Mouse (Mus musculus) left cerebral cortex, postnatal 10 days (tissue): ENCODE data around the gene Pkd2l1. TPM values are rescaled to one million over a fixed set of nuclear protein-coding genes. Genes with fewer than 3 reads are reported as not detected.

Source experiments
- DNase-seq, 2 experiments: peaks; one replicate each; pipeline ENCODE4 v3.0.0; 2021 to 2022; ENCODE audit warnings: low spot score in 2 of 2, mixed read lengths in 1 of 2; ENCODE audit errors: extremely low spot score in 1 of 2
- intact Hi-C: fragments of 180-260 bp; cut with DNase I; formaldehyde crosslinking; loops from one replicate; pipeline ENCODE4 v1.15.1; 2025
- total RNA-seq, 2 experiments: library from RNA; stranded (reverse); gene quantifications; 2 replicates each; pipeline ENCODE4 v1.2.3; 2021

Gene Pkd2l1
- not detected for total RNA-seq

GRCm38 (mm10) chr19:44192342-44192741 lies at the start of gene Pkd2l1:
Pkd2l1 (minus strand) TSS chr19:44192442.
- intact Hi-C loops = loop anchor here (10.0 kb wide), 1 partner anchor 222 kb away; no protein-coding TSS in a partner anchor
- DNase-seq = no peak

DNA sequence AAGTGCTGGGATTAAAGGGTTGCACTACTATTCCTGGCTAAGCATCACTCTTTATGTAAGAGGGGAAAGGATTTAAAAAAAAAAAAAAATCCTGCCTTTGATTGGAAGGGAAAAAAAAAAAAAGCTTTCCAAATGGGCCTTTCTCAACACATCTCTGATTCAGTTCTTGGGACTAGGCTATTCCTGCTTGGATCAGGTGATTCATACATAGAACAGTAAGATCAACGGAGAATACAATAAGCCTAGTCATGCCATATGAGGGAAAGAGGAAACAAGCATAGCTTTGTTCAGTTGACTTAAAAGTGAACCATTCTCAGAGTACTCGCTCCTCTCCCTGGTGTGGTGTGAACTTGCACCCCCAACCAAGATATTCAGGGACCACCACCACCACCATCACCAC lies 46.7 kb upstream of the Pkd2l1 start:
- intact Hi-C loops = loop anchor here (5.0 kb wide), 1 partner anchor 178 kb away; no protein-coding TSS in a partner anchor

GRCm38 (mm10) chr19:44237471-44238006 lies 45.3 kb upstream of the Pkd2l1 start:
- DNase-seq = no peak
- intact Hi-C loops = loop anchor here (5.0 kb wide), 1 partner anchor 180 kb away; no protein-coding TSS in a partner anchor

More for the DNA sequence above, 46.7 kb upstream of the Pkd2l1 start:
- DNase-seq = no peak

DNA sequence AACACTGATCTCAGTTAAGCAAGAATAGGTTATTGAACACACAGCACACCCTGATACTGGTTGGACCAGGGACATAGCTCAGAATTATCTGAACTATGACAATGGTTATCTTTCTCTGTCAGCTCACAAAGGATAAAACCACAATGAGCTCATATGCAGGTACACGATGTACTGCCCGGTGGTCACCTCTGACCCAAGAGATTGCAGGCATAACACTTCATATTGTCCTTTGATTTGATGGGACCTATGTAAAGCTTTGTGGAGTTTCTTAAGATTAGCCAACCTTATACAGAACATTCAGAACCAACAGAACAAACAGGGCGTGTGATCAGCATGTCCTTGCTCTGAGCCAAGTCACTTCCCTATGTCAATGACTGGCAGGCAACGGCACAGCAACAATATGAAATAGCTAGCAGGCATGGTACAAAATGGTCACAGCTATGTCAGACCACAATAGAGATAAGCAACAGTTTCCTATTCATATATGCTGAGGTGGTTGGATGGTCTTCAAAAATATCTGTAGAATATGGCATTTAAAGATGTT lies 39.4 kb upstream of the Pkd2l1 start:
- no peak for DNase-seq

DNA sequence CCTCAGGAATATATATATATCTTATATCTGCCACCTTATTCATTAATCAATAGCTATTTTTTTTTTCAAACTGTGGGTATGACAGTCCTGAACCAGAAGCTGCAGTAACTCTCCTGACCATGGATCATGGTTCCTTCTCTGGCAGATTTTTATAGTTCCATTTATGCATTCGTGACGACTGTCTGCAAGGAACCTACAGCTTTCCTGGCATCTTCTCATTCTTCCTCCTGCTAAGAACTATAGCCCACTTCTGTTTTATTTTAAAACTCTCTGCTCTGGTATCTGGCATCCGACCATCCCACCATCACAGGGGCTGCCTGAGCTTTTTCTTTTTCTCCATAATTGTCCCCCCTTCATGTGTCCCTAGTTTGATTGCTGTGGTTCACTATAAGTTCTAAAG lies 38.0 kb upstream of the Pkd2l1 start:
- intact Hi-C loops = no loop called here
- no peak for DNase-seq

More for the DNA sequence above, 39.4 kb upstream of the Pkd2l1 start:
- intact Hi-C loops = no loop called here

DNA sequence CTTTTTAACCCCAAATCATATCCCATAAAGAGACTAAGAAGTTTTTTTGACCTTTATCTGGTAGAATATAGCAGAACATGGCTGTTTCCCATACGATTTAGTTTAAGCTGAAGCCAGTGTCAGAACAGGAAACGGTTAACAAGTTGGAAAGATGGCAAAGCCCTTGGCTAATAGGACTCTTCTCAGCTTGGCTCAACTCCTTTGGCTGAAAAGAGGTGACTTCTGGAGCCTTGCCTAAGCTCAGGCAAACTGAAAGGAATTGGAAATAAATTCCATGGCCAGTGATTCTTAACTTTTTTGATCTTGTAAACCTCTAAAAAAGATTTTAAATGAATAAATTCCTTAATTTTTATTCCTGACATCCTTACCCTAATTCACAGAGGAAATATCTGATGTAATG lies 37.5 kb upstream of the Pkd2l1 start:
- intact Hi-C loops = no loop called here
- DNase-seq = no peak

GRCm38 (mm10) chr19:44225728-44226127 lies 33.5 kb upstream of the Pkd2l1 start:
- intact Hi-C loops = no loop called here
- DNase-seq = no peak

DNA sequence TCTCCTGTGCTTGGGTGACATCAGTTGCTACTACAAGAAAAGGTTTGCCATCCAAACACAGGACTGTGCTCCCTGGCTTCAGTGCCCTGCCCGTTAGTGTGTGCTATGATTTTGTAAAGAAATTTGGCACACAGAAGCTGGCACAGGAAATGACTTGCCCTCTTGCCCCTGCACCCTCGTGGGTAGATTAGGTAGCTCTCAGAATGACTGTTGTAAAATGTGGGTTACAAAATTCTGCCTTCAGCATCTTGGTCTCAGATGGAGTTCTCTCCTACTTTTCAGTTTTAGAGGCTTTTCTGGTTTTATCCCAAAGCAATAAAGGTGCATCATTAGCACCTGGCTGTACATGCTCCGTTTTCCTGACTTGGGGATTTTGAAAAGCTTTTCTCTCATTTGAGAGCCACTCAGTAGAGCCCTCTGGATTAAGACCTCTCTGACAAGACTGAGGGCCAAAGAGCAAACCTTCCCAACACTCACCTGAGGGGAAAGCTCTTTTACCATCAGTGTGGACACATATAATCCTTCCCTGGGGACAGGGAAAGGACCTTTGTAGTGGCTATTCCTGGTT lies 25.8 kb upstream of the Pkd2l1 start:
- intact Hi-C loops = no loop called here
- no peak for DNase-seq

DNA sequence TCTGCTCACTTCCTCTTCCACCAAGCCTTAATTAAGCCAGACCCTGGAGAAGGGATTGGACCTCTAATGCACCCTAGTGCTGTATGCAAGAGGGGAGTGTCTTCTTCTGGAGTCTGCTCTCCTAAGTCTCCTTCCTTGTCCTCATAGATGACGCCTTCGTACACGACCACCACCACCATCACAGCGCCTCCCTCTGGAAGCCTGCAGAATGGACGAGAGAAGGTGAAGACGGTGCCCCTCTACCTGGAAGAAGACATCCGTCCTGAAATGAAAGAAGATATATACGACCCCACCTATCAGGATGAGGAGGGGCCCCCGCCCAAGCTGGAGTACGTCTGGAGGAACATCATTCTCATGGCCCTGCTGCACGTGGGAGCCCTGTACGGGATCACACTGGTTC lies 23.0 kb upstream of the Pkd2l1 start:
- no peak for DNase-seq
- intact Hi-C loops = no loop called here

DNA sequence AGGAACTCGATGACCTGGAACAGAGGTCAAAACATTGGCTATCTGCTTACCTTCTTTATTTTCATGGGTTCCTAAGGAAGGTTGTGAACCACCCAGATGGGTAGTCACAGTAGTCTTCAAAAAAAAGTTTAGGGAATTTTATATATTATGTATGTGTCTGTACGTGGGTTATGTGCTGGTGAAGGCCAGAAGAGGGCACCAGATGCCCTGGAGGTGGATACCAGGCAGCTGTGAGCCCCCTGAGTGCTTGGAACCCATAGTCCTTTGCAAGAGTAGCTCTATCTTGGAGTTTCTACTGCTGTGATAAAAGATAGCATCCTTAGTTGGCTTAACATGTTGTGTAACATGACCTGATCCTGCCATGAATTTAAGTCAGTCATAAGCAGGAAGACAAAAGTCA lies 14.8 kb upstream of the Pkd2l1 start:
- no peak for DNase-seq
- intact Hi-C loops = no loop called here

DNA sequence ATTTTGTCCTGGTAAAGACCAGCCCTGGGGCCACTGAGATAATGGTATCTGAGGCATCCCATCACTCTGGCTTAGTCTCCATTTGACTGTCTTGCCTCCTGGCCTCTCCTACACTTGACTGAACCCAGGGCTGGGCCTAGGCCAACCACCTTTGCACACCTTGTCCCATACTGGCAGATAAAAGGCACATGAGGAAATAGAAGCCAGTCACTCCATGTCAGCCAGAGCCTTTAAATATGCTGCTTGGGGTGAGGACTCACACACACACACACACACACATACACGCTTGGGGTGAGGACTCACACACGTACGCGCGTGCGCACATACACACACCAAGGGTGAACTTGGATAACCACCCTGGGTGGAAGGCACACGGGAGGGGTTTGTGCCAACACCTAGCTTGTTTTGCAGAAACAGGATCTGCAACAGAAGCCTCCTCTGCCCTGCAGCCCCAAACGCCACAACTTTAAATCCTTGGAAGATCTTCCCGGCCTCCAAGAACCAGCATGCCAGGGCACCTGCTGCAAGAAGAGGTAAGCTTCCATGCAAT lies 10.8 kb upstream of the Pkd2l1 start, which contains the start of gene Scd3:
Gene Scd3 (plus strand): TSS at position 255 of the 550 bp plus-strand sequence.
- intact Hi-C loops = no loop called here
- no peak for DNase-seq

DNA sequence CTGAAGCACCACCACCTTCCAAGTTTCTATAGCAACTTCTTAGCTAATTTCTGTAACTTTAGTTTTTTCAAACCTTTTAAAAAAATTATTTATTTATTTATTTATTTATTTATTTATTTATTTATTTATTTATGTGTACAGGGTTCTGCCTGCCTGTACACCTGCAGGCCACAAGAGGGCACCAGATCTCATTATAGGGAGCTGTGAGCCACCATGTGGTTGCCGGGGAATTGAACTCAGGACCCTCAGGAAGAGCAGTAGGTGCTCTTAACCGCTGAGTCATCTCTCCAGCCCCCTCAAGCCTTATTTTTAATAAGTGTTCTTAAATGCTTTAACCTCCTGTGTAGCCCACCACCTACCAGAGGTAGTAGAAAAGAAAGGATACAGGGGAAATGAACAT lies 6.7 kb upstream of the Pkd2l1 start:
- DNase-seq = no peak
- intact Hi-C loops = loop anchor here (10.0 kb wide), 1 partner anchor 216 kb away; no protein-coding TSS in a partner anchor

GRCm38 (mm10) chr19:44198494-44198893 lies 6.3 kb upstream of the Pkd2l1 start:
- DNase-seq = no peak
- intact Hi-C loops = loop anchor here (10.0 kb wide), 1 partner anchor 216 kb away; no protein-coding TSS in a partner anchor

GRCm38 (mm10) chr19:44197053-44197852 lies 5.0 kb upstream of the Pkd2l1 start:
- intact Hi-C loops = loop anchor here (10.0 kb wide), 1 partner anchor 218 kb away; no protein-coding TSS in a partner anchor
- no peak for DNase-seq

- intact Hi-C loops = loop anchor here (10.0 kb wide), 1 partner anchor 220 kb away; no protein-coding TSS in a partner anchor
- peak; percentile 53 to 77 for DNase-seq
These were observed 2.9 kb upstream of the Pkd2l1 start for GRCm38 (mm10) chr19:44195138-44195537.

DNA sequence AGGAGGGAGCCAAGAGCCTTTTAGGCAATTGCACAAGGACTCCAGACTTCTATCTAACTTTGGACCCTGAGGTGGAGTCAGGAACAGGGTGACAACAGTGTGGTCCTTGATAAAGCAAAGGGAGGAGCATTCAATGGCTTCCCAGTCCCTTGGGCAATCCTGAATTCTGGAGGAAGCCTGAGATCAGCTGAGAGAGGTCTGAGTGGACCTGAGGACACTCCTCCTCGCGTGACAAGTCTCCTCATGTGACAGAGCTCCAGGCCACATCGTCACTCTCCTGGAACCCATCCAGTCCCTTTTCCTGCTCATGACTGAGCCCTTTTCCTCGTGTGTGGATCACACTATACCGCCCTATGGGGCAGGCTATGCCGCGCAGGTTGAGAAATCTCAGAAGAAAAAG lies 1.7 kb upstream of the Pkd2l1 start:
- no peak for DNase-seq
- intact Hi-C loops = loop anchor here (10.0 kb wide), 1 partner anchor 221 kb away; no protein-coding TSS in a partner anchor

GRCm38 (mm10) chr19:44189056-44189455 lies 3.2 kb downstream of the Pkd2l1 start:
- intact Hi-C loops = loop anchor here (10.0 kb wide), 1 partner anchor 346 kb away; no protein-coding TSS in a partner anchor
- no peak for DNase-seq

GRCm38 (mm10) chr19:44183968-44184367 lies 8.3 kb downstream of the Pkd2l1 start:
- intact Hi-C loops = loop anchor here (10.0 kb wide), 1 partner anchor 351 kb away; no protein-coding TSS in a partner anchor
- no peak for DNase-seq

- intact Hi-C loops = loop anchor here (10.0 kb wide), 1 partner anchor 354 kb away; no protein-coding TSS in a partner anchor
- DNase-seq = no peak
These were observed 11.7 kb downstream of the Pkd2l1 start for GRCm38 (mm10) chr19:44180502-44180901.
